Mouse (Mus musculus): ENCODE measurements around the gene Il1b. TPM values are rescaled to one million over a fixed set of nuclear protein-coding genes. Genes with fewer than 3 reads are reported as not detected.

Gene Il1b
- polyA plus RNA-seq, 1 experiment from 2014 or later = not detected

DNA sequence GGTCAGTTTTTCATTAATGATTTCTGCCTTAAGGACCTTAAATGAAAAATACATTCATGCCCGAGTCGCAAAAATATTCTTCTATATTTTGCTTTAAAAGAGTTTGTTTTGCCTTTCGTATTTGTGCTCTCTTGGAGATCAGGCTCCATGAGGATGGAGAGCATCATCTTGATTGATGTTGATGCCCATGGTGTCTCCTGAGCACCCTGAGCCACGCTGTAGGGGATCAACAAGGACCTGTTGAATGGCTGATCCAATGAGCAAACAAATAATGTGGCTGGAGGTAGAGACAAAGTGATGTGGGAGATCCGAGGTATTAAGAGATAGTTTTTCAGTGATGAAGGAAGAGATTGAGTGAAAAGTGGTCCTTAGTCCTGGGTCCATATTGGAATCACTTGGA, 19.2 kb upstream of the Il1b start:
- ATAC-seq (ENCODE audit: low FRiP score) = no peak
- H3K4me1 ChIP-seq (replicated peaks) = no peaks in the 10 kb centered on the region
- H3K27me3 ChIP-seq = no peaks in the 10 kb centered on the region
- no peaks in the 10 kb centered on the region for H3K9me3 ChIP-seq
- H3K9ac ChIP-seq = no peak overlapping the region
- no peaks in the 10 kb centered on the region for H3K36me3 ChIP-seq
- no peak overlapping the region for H3K27ac ChIP-seq
- H3K4me2 ChIP-seq = no peak overlapping the region
- WGBS = 93% methylated on average over 5 of the region's 5 CpGs
- H3K4me3 ChIP-seq = no peak overlapping the region

DNA sequence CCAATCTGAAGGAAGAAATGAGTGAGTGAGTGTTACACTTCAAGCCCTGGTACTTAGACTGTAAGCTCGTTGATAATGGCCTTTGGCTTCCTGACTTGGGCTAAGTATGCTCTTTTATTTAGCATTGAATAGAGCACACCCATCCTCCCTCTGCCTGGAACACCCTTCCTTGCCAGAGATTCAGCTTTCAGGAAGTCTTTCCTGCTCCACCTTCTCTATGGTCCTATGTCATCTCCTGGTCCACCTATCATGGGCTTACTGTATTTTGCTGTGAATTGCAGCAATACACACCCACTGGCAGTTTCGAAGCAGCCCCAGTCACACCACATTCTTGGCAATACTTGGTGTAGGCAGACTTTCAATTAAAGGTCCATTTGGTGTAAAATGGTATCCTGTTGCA, 18.4 kb upstream of the Il1b start:
- Histone ChIP-seq H3K9me3 (no peaks in the 10 kb centered on the region), H3K27ac (no peak overlapping the region), H3K9ac (no peak overlapping the region), H3K4me3 (no peak overlapping the region), H3K27me3 (no peaks in the 10 kb centered on the region), H3K4me2 (no peak overlapping the region), H3K4me1 (replicated peaks) (no peaks in the 10 kb centered on the region), H3K36me3 (no peaks in the 10 kb centered on the region)
- 83% methylated on average over 2 of the region's 2 CpGs for WGBS
- ATAC-seq (ENCODE audit: low FRiP score) = no peak

DNA sequence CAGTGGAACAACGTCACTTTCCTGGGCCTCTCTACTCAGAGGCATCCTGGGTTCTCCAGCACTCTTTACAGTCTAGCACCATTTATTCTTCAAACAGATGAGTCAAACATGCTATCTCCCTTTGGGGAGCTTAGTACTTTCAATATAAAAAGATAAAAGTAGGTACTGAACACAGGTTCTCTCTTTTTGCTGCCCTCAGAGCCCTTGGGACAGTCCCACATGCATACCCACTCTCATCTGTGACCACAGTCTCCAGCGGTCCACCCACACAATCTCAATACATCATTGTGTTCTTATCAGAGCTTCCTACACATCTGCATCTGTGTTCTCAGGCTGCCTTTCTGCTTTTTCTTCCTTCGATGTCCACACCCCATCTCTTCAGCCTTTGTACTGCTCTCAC, 14.4 kb upstream of the Il1b start:
- no peak for ATAC-seq (ENCODE audit: low FRiP score)
- H3K9me3 ChIP-seq = no peaks in the 10 kb centered on the region
- no peak overlapping the region for H3K9ac ChIP-seq
- no peak overlapping the region for H3K4me2 ChIP-seq
- H3K27ac ChIP-seq = no peak overlapping the region
- no peaks in the 10 kb centered on the region for H3K4me1 ChIP-seq (replicated peaks)
- WGBS = 91% methylated on average over 3 of the region's 3 CpGs
- H3K27me3 ChIP-seq = no peaks in the 10 kb centered on the region
- no peak overlapping the region for H3K4me3 ChIP-seq
- H3K36me3 ChIP-seq = no peaks in the 10 kb centered on the region

DNA sequence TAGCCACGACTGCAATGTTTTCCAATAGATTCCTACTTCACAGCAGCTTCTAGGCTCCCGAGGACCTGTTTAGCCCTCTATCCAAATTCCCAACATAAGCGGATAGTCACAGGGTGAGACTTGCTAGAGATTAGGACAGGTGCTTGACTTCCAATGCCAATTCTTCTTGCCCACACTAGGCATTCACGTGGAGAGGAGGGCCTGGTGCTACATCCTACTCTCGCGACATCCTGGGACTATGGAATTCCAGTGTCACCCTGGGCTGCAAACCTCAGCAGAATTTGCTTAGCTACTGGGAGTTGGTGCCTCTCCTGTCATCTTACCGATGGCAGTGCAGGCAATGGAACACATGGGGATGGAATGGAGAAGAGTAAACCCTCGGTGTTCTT, 13.3 kb upstream of the Il1b start:
- no peaks in the 10 kb centered on the region for H3K27me3 ChIP-seq
- H3K4me3 ChIP-seq = no peak overlapping the region
- H3K4me1 ChIP-seq (replicated peaks) = no peaks in the 10 kb centered on the region
- ATAC-seq (ENCODE audit: low FRiP score) = no peak
- no peaks in the 10 kb centered on the region for H3K36me3 ChIP-seq
- H3K4me2 ChIP-seq = no peak overlapping the region
- WGBS = 88% methylated on average over 8 of the region's 8 CpGs
- H3K9ac ChIP-seq = no peak overlapping the region
- H3K27ac ChIP-seq = no peak overlapping the region
- no peaks in the 10 kb centered on the region for H3K9me3 ChIP-seq

DNA sequence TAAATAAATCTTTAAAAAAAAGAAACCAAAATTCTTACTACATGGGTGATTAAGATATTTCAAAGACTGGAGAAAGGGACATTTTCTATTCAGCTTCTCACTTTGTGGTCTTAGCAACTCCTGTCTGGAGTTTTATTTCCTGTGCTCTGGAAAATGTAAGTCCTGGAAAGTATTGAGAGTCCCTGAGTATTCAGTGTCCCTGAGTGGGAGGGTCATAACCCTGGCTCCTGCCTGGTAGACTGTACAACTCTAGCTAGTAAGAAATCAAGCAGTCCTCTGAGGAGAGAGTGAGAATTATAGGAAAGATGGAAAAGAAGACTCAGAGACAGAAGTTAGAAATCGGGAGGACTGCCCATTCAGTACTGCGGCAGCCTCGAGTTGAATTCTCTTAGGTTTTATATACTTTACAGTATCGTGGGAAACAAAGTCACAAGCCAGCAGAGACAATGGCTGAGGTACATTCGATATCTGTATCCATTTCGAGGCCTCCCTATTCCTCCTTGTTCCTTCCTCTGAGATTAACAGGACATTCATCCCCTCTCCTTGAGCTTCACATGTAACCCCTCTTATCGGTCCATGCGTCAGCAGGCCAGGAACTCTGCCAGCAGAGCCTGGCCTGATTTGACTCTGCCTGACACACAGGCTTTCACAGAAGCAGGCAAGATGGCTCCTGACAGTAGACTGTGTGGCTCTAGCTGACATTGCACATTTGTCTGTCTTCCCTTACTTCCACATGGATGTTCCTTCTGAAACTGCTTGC, 12.8 kb upstream of the Il1b start:
- H3K9me3 ChIP-seq = no peaks in the 10 kb centered on the region
- no peak overlapping the region for H3K27ac ChIP-seq
- H3K4me1 ChIP-seq (replicated peaks) = no peaks in the 10 kb centered on the region
- 90% methylated on average over 8 of the region's 8 CpGs for WGBS
- no peak overlapping the region for H3K9ac ChIP-seq
- H3K36me3 ChIP-seq = no peaks in the 10 kb centered on the region
- H3K4me2 ChIP-seq = no peak overlapping the region
- no peak for ATAC-seq (ENCODE audit: low FRiP score)
- no peaks in the 10 kb centered on the region for H3K27me3 ChIP-seq
- H3K4me3 ChIP-seq = no peak overlapping the region

DNA sequence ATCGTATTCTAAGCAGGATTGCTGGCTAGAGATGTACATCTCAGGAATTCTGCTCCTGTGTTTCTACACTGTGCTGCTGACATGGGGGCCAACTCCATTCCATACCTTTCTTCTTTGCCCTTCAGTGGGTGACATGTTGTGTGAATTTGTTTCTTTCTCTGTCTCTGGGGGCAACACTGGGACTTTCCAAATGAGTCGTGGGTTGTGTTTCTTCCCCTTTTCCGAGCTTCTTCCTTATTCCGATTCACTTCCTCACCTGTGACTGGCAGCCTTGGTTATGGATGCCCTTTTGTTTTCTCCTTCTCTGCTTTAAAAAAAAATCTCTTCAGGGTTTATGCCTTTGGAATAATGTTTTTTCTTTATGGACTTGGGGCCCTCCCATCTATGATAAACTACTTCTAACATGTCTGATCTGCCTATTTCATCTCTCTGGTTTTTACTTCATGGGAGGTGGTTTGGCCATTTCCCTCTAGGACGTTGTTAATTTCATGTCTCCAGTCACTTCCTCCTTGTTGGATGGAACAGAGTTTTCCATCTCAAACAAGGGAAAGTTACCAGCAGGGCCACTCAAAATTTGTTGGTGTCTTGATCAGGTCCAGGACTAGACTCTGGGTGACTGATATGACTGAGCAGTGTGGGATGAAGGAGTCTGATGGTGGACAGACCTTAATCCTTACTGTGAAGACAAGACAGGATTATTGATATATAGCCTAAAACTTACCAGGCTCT, 10.0 kb upstream of the Il1b start:
- no peaks in the 10 kb centered on the region for H3K4me1 ChIP-seq (replicated peaks)
- no peak overlapping the region for H3K4me3 ChIP-seq
- H3K27me3 ChIP-seq = no peaks in the 10 kb centered on the region
- H3K9me3 ChIP-seq = no peaks in the 10 kb centered on the region
- no peak for ATAC-seq (ENCODE audit: low FRiP score)
- WGBS = 91% methylated on average over 5 of the region's 5 CpGs
- H3K36me3 ChIP-seq = no peaks in the 10 kb centered on the region
- no peak overlapping the region for H3K27ac ChIP-seq
- no peak overlapping the region for H3K4me2 ChIP-seq
- H3K9ac ChIP-seq = no peak overlapping the region

DNA sequence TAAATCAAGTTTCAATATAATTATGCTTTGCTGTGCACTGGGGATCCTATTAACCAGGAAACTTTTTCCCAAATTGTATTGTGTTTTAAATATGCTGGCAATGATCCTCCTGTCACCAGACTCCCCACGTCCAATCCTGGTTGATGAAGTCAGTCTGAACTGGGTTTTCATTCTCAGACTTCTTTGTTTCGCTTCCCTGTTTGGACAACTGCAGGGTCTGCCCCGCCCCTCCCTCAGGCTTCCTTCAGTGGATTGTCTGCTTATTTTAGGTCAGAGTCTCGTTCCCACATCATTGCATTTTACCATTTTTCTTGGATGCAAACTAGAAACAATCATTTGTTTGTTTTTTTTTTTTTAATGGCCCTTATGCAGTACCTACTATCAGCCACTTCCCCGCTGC, 9.3 kb upstream of the Il1b start:
- no peak for ATAC-seq (ENCODE audit: low FRiP score)
- 72% methylated on average over 5 of the region's 5 CpGs for WGBS

DNA sequence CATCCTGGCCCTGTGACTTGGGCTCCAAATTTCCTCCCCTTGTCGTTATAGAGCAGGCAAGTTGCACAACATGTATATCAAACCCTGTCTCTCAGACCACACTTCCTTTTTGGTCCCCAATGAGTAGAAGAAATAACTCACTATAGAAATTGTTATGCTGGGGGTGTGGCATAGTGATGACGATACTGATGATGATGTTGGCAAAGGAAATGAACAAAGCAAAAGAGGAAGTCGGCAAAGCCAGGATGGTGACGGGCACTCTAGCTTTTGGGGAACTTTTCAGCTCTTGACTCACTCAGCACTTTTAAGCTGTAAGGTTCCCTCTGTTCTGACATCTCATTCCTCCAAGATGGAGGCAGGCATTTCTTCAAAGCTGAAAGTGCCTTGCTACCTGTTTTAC, 2.4 kb upstream of the Il1b start:
- Histone ChIP-seq H3K27ac (no peak overlapping the region), H3K9me3 (no peaks in the 10 kb centered on the region), H3K4me2 (no peak overlapping the region), H3K4me3 (no peak overlapping the region), H3K36me3 (no peaks in the 10 kb centered on the region), H3K27me3 (no peaks in the 10 kb centered on the region), H3K4me1 (replicated peaks) (no peaks in the 10 kb centered on the region), H3K9ac (no peak overlapping the region)
- 89% methylated on average over 4 of the region's 4 CpGs for WGBS
- no peak for ATAC-seq (ENCODE audit: low FRiP score)

More for the DNA sequence above, 9.3 kb upstream of the Il1b start:
- H3K36me3 ChIP-seq = no peaks in the 10 kb centered on the region
- H3K4me3 ChIP-seq = no peak overlapping the region
- H3K9ac ChIP-seq = no peak overlapping the region
- H3K27me3 ChIP-seq = no peaks in the 10 kb centered on the region
- H3K4me2 ChIP-seq = no peak overlapping the region
- no peaks in the 10 kb centered on the region for H3K9me3 ChIP-seq
- H3K27ac ChIP-seq = no peak overlapping the region
- no peaks in the 10 kb centered on the region for H3K4me1 ChIP-seq (replicated peaks)

DNA sequence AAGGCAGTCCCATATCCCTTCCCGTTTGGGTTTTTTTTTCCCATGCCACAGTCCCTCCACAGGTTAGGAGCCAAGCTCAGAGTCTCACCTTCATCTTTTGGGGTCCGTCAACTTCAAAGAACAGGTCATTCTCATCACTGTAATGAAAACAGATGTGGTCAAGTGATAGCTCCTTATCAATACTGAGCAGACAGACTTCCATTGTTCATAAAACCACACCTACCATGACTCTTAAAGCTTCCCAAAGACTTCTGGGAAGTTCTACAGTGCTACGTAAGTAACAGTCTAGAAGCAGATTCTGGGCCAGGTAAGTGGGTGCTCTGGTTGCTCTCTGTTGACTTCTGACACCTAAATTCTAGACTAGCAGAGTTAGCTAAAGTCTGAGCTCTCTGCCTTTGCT, 1.3 kb downstream of the Il1b start:
- 82% methylated on average over 3 of the region's 3 CpGs for WGBS
- H3K9me3 ChIP-seq = no peaks in the 10 kb centered on the region
- H3K27me3 ChIP-seq = no peaks in the 10 kb centered on the region
- no peak overlapping the region for H3K9ac ChIP-seq
- ATAC-seq (ENCODE audit: low FRiP score) = no peak
- H3K4me3 ChIP-seq = no peak overlapping the region
- H3K4me1 ChIP-seq (replicated peaks) = no peaks in the 10 kb centered on the region
- H3K27ac ChIP-seq = no peak overlapping the region
- no peak overlapping the region for H3K4me2 ChIP-seq
- no peaks in the 10 kb centered on the region for H3K36me3 ChIP-seq

DNA sequence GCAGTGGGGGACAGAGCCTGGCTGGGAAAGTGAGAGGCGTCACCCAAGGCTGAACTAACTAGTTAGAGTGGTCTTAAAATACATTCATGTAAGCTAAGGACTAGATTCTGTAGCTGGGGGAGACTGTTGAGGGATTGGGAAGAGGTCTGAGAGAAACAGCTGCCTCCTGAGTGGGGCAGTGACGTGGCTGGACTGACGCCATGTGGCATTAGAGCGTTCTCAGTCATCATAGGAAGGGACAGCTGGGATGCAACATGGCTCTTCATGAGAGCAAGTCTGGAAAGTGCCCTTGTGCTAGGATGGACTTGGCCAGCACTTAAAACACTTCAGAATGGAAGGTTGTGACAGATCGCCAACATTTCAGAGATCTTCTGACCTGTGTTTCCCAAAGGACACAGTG, 2.1 kb downstream of the Il1b start:
- no peak overlapping the region for H3K4me2 ChIP-seq
- H3K9ac ChIP-seq = no peak overlapping the region
- no peak for ATAC-seq (ENCODE audit: low FRiP score)
- no peak overlapping the region for H3K27ac ChIP-seq
- H3K9me3 ChIP-seq = no peaks in the 10 kb centered on the region
- H3K4me3 ChIP-seq = no peak overlapping the region
- H3K27me3 ChIP-seq = no peaks in the 10 kb centered on the region
- H3K36me3 ChIP-seq = no peaks in the 10 kb centered on the region
- no peaks in the 10 kb centered on the region for H3K4me1 ChIP-seq (replicated peaks)
- 93% methylated on average over 5 of the region's 5 CpGs for WGBS

DNA sequence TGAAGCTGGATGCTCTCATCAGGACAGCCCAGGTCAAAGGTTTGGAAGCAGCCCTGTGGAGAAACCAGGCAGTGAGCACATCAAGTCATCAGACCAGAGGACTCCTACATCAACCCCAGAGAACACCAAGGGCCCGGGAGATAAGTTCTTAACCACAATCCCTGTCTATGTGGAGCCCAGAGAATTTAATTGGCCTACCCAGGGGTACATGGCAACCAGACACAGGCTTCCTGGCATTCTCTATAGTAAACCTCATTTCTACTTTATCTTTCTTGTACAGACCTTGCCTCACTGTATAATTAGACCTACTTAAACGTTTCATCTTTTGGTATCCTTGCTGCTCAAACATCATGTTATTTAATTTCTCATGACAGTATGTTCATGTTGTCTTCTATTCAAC, 2.8 kb downstream of the Il1b start:
- Histone ChIP-seq H3K36me3 (no peaks in the 10 kb centered on the region), H3K4me3 (no peak overlapping the region), H3K4me2 (no peak overlapping the region), H3K27ac (no peak overlapping the region), H3K9me3 (no peaks in the 10 kb centered on the region), H3K9ac (no peak overlapping the region), H3K27me3 (no peaks in the 10 kb centered on the region), H3K4me1 (replicated peaks) (no peaks in the 10 kb centered on the region)
- ATAC-seq (ENCODE audit: low FRiP score) = no peak
- WGBS = 80% methylated on average over 2 of the region's 2 CpGs

DNA sequence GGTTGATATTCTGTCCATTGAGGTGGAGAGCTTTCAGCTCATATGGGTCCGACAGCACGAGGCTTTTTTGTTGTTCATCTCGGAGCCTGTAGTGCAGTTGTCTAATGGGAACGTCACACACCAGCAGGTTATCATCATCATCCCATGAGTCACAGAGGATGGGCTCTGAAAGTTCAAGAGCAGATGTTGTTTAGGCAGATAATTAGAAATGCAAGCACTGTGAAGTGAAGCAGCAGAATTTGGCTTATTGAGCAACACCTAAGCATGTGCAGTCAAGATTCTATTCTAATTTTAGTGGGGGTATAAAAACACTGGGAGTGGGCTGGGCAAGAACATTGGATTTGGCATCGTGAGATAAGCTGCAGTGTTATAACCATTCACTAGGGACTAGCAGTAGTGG, 3.7 kb downstream of the Il1b start:
- H3K9ac ChIP-seq = no peak overlapping the region
- no peak overlapping the region for H3K4me2 ChIP-seq
- H3K27me3 ChIP-seq = no peaks in the 10 kb centered on the region
- no peak overlapping the region for H3K27ac ChIP-seq
- no peak overlapping the region for H3K4me3 ChIP-seq
- WGBS = 87% methylated on average over 5 of the region's 5 CpGs
- H3K9me3 ChIP-seq = no peaks in the 10 kb centered on the region
- no peak for ATAC-seq (ENCODE audit: low FRiP score)
- no peaks in the 10 kb centered on the region for H3K36me3 ChIP-seq
- H3K4me1 ChIP-seq (replicated peaks) = no peaks in the 10 kb centered on the region

DNA sequence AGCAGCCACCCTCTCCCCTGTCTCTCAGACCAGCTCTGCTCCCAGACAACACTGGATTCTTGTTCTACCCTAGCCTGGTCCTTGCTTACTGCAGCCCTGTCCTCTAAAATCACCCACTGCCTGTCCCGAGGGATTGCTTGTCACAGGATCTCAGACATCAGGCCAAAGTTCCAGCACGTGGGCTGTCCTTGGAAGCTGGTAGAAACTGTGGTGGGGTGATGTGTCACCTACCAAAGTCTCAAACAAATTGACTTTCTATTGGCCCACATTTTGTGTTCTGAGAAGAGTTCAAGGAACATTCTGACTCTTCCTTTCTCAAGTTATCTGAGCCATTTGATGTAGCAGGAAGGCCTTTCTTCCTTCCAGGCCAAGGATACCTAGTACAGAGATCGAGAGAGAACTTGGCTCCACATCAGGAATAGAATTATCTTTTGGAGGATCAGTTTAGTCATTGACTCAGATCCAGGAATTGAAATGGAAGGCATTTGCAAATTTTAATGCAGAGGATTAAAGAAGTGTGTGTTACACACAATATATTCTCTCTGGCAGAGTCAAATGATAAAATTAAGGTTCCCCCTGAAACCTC, 9.9 kb downstream of the Il1b start:
- H3K9ac ChIP-seq = no peak overlapping the region
- no peak overlapping the region for H3K4me2 ChIP-seq
- no peak for ATAC-seq (ENCODE audit: low FRiP score)
- no peak overlapping the region for H3K27ac ChIP-seq
- H3K9me3 ChIP-seq = no peaks in the 10 kb centered on the region
- no peaks in the 10 kb centered on the region for H3K4me1 ChIP-seq (replicated peaks)
- H3K36me3 ChIP-seq = no peaks in the 10 kb centered on the region
- no peaks in the 10 kb centered on the region for H3K27me3 ChIP-seq
- H3K4me3 ChIP-seq = no peak overlapping the region
- WGBS = 82% methylated on average over 3 of the region's 3 CpGs

Measured in hindbrain, embryonic 13.5 days (tissue).